In genomic region chr6:135767572-135767971, GRCm38 (mm10) we compare ENCODE assay signal across 25 mouse cellular contexts.
DNase-seq lines count a peak whose midpoint lies in the region; ATAC-seq and TF ChIP-seq lines count a peak whose summit lies in the region.
"Had no signal": no experiment of that assay in that cellular context is flagged by ENCODE, and none has a peak within 500 bp of the region (broad histone marks: within the 10 kb centered on the region; RNA-seq: fewer than 3 reads in every experiment).

No protein-coding gene starts in this region.

- peak; percentile 21 for DNase-seq in forebrain, embryonic 14.5 days (ENCODE audit: low spot score)
- no peak for DNase-seq in forebrain, embryonic 10.5 days (ENCODE audit: extremely low spot score, low spot score)
- no peak for DNase-seq in lung, adult 2 months
- peak; percentile 62 for DNase-seq in fat pad, adult 2 months (ENCODE audit: extremely low read depth, low read depth, low spot score)
- no peak for DNase-seq in ovary, postnatal 36 days (ENCODE audit: low spot score)
- DNase-seq in cerebellum, postnatal 25 days, result no peak
- DNase-seq: B cell, adult 2 months; cerebellum, adult 18-20 months; cerebellum, postnatal 14 days; gastrocnemius, postnatal 10 days; heart, adult 18-20 months; heart, postnatal 10 days; kidney, postnatal 25 days; midbrain, embryonic 14.5 days; right cerebral cortex, postnatal 25 days; spleen, adult 18-20 months had no signal

- H3K9ac ChIP-seq in forebrain, embryonic 14.5 days (ENCODE audit: low read length), result no peak overlapping the region
- H3K9ac ChIP-seq in lung, embryonic 16.5 days (ENCODE audit: low read length), result no peak overlapping the region
- H3K9ac ChIP-seq: embryonic facial prominence, embryonic 12.5 days; forebrain, embryonic 13.5 days; heart, embryonic 12.5 days; liver, embryonic 15.5 days had no signal

- no peaks in the 10 kb centered on the region for H3K27me3 ChIP-seq in forebrain, embryonic 14.5 days (replicated peaks; ENCODE audit: control insufficient read depth, insufficient read depth, low read length)
- no peaks in the 10 kb centered on the region for H3K27me3 ChIP-seq in forebrain, embryonic 10.5 days (ENCODE audit: poor library complexity, severe bottlenecking)
- no peaks in the 10 kb centered on the region for H3K27me3 ChIP-seq in lung, embryonic 16.5 days (ENCODE audit: control insufficient read depth, insufficient read depth, low read depth, low read length)
- H3K27me3 ChIP-seq: CH12.LX; embryonic facial prominence, embryonic 12.5 days; forebrain, embryonic 13.5 days; heart, embryonic 12.5 days; liver, embryonic 15.5 days had no signal

- no peak for TF ChIP-seq CTCF in lung, adult 2 months (IDR thresholded peaks at IDR 0.05; ENCODE audit: insufficient read depth, low read length)

- no peaks in the 10 kb centered on the region for H3K36me3 ChIP-seq in forebrain, embryonic 14.5 days (ENCODE audit: control insufficient read depth, insufficient read depth, low read length)
- no peaks in the 10 kb centered on the region for H3K36me3 ChIP-seq in forebrain, embryonic 10.5 days (replicated peaks)
- no peaks in the 10 kb centered on the region for H3K36me3 ChIP-seq in lung, embryonic 16.5 days (ENCODE audit: control insufficient read depth, insufficient read depth, low read length)
- H3K36me3 ChIP-seq: embryonic facial prominence, embryonic 12.5 days; G1E; heart, embryonic 12.5 days; liver, embryonic 15.5 days had no signal

- WGBS in forebrain, embryonic 14.5 days, result 55% methylated on average over 8 of the region's 8 CpGs
- WGBS in forebrain, embryonic 10.5 days, result 91% methylated on average over 8 of the region's 8 CpGs
- WGBS in lung, embryonic 16.5 days, result 51% methylated on average over 8 of the region's 8 CpGs
- 52% methylated on average over 8 of the region's 8 CpGs for WGBS in lung, adult 2 months

- no peak overlapping the region for H3K4me2 ChIP-seq in forebrain, embryonic 14.5 days (ENCODE audit: low read length)
- H3K4me2 ChIP-seq in lung, embryonic 16.5 days (ENCODE audit: low read depth, low read length), result no peak overlapping the region
- H3K4me2 ChIP-seq: embryonic facial prominence, embryonic 12.5 days; forebrain, embryonic 13.5 days; heart, embryonic 12.5 days; liver, embryonic 15.5 days had no signal

- no peak for ATAC-seq in forebrain, embryonic 14.5 days
- peak; percentile 63 for ATAC-seq in lung, embryonic 16.5 days (ENCODE audit: low read depth)
- ATAC-seq: forebrain, embryonic 13.5 days; hindbrain, postnatal 0 days; intestine, postnatal 0 days had no signal

- no peaks in the 10 kb centered on the region for H3K9me3 ChIP-seq in forebrain, embryonic 14.5 days (replicated peaks; ENCODE audit: control insufficient read depth, low read length)
- H3K9me3 ChIP-seq in forebrain, embryonic 10.5 days, result no peaks in the 10 kb centered on the region
- H3K9me3 ChIP-seq in lung, embryonic 16.5 days (ENCODE audit: control insufficient read depth, low read length), result no peaks in the 10 kb centered on the region
- H3K9me3 ChIP-seq: embryonic facial prominence, embryonic 12.5 days; forebrain, embryonic 13.5 days; heart, embryonic 12.5 days; liver, embryonic 15.5 days had no signal

- H3K27ac ChIP-seq in forebrain, embryonic 14.5 days (ENCODE audit: low read depth, low read length), result no peak overlapping the region
- H3K27ac ChIP-seq in forebrain, embryonic 10.5 days, result no peak overlapping the region
- no peak overlapping the region for H3K27ac ChIP-seq in lung, embryonic 16.5 days (ENCODE audit: low read length)
- H3K27ac ChIP-seq: embryonic facial prominence, embryonic 12.5 days; forebrain, embryonic 13.5 days; hindbrain, postnatal 0 days; liver, embryonic 15.5 days had no signal

- no peak overlapping the region for H3K4me3 ChIP-seq in forebrain, embryonic 14.5 days (ENCODE audit: low read depth, low read length)
- H3K4me3 ChIP-seq in forebrain, embryonic 10.5 days, result no peak overlapping the region
- H3K4me3 ChIP-seq in lung, embryonic 16.5 days (ENCODE audit: low read length), result no peak overlapping the region
- H3K4me3 ChIP-seq in lung, adult 2 months (replicated peaks; ENCODE audit: extremely low read depth, low read depth, low read length), result no peak overlapping the region
- H3K4me3 ChIP-seq: embryonic facial prominence, embryonic 12.5 days; forebrain, embryonic 13.5 days; heart, embryonic 12.5 days; liver, embryonic 15.5 days had no signal

- H3K4me1 ChIP-seq in forebrain, embryonic 14.5 days (ENCODE audit: control insufficient read depth, insufficient read depth, low read length), result no peaks in the 10 kb centered on the region
- H3K4me1 ChIP-seq in forebrain, embryonic 10.5 days, result no peaks in the 10 kb centered on the region
- H3K4me1 ChIP-seq in lung, embryonic 16.5 days (replicated peaks; ENCODE audit: control insufficient read depth, insufficient read depth, low read length), result 0 out of 2 replicates have a peak, but pooled peaks cover 3% of the 10 kb centered on the region
- H3K4me1 ChIP-seq in lung, adult 2 months (ENCODE audit: control insufficient read depth, insufficient read depth, low read length), result no peaks in the 10 kb centered on the region
- H3K4me1 ChIP-seq: embryonic facial prominence, embryonic 12.5 days; liver, embryonic 15.5 days had no signal

- TF ChIP-seq POLR2A in lung, adult 2 months (IDR thresholded peaks at IDR 0.05; ENCODE audit: borderline replicate concordance, extremely low read depth, low read depth, low read length), result no peak

Comparison
In these comparisons a context has a peak if more than half of its experiments do, and no peak if none do; other contexts are left out.
1. DNase-seq: peak in forebrain, embryonic 14.5 days (single experiment) and fat pad, adult 2 months (single experiment); none in forebrain, embryonic 10.5 days (single experiment), lung, adult 2 months (single experiment), ovary, postnatal 36 days (single experiment) and cerebellum, postnatal 25 days (0 of 2).